Mouse (Mus musculus) hematopoietic multipotent progenitor cell, adult 10-12 weeks (in vitro differentiated cells): ENCODE measurements around the gene Gm21936. TPM values are rescaled to one million over a fixed set of nuclear protein-coding genes. Genes with fewer than 3 reads are reported as not detected.

Experiments
- polyA plus RNA-seq: library from polyadenylated mRNA; stranded (reverse); fragments of >175 nt; gene quantifications from 2 replicates; pipeline ENCODE4 v1.2.3, GENCODE M21; 2012; ENCODE audit warnings: low replicate concordance

Gene Gm21936
- not detected in 2 replicates for polyA plus RNA-seq

DNA sequence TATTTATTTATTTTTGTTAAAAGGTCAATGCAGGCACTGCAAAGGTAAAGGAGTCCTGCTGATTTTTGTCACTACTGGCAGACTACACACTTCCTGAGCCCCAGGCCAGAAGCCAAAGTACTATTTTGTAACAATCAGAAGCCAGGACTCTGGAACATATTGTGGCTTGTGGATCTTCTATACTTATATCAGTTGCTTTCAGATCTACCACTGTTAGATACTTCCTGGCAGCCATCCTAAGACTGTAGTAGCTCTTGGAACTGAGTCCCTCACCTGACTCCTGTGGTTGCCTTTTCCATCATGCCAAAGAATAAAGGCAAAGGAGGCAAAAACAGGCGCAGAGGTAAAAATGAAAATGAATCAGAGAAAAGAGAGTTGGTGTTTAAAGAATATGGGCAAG is at the start of gene Gm21936:
Gene Gm21936, plus strand, starts transcription at position 301 of the 400 bp plus-strand sequence.

DNA sequence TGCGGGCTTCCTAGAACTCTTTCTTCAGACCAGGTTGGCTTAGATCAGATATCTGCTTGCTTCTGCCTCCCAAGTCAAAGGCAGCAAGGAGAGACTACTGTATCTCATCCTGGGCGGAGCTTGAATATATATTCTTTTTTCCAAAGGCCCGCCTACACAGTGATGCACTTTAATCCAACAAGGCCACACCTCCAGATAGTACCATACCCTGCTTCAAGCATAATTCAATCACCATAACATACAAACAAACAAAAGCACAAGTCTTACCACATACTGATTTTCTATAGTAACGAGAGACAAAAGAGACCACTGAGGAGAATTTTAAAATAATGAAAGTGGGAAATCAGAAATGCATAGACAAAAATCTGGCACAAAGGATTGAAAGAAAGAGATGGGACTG is 19.7 kb upstream of the Gm21936 start, which contains the start of gene Gm21319:
Gene Gm21319, minus strand, starts transcription at position 101 of the 400 bp plus-strand sequence.

DNA sequence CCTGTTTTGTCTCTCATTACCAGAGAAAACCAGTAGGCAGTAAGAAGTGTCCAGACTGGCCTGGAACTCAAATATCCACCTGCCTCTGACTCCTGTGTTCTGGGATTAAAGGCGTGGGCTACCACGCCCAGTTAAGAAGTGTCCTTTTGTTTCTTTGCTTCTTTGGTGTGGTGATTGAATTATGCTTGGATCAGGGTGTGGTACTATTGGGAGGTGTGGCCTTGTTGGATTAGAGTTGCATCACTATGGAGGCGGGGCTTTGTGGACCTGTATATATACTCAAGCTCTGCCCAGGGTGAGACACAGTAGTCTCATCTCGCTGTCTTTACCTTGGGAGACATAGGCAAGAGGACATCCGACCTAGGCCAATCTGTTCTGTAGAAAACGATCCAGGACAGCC is 21.0 kb downstream of the Gm21936 start, which contains the start of gene BB287469:
Gene BB287469, plus strand, starts transcription at position 301 of the 400 bp plus-strand sequence.

DNA sequence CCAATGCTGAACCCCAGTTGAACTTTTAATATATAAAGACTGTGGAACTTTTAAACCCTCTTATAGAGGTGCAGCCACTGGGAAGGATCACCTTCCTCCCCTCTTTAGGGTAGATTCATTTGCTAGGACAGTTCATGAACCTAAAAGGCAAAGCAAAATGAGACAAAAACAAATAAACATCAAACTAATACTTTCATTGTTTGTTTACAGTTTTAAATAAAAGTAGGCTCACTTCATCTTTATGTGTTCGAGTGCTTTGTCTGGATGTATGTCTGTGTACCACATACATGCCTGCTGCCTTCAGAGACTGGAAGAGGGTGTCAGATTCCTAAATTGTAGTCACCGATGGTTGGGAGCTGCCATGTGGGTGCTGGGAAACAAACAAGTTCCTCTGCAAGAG is 46.9 kb downstream of the Gm21936 start, which contains the start of gene Gm2001:
Gene Gm2001, minus strand, starts transcription at position 101 of the 400 bp plus-strand sequence.

Other genes with a start within 250 kb of the Gm21936 start
- gene Oog1, start 192.8 kb upstream of the Gm21936 start, polyA plus RNA-seq: not detected in 2 replicates
- gene Gm4027, start 176.6 kb upstream of the Gm21936 start, polyA plus RNA-seq: not detected in 2 replicates
- gene Gm16381, start 150.9 kb upstream of the Gm21936 start, polyA plus RNA-seq: not detected in 2 replicates
- gene Gm21319, start 19.8 kb upstream of the Gm21936 start, polyA plus RNA-seq: not detected in 2 replicates
- not detected in 2 replicates for gene BB287469, start 21.1 kb downstream of the Gm21936 start, polyA plus RNA-seq
- gene Gm2001, start 46.8 kb downstream of the Gm21936 start, polyA plus RNA-seq: not detected in 2 replicates
- gene Gm2016, start 78.6 kb downstream of the Gm21936 start, polyA plus RNA-seq: not detected in 2 replicates
- not detected in 2 replicates for gene Gm2022, start 99.9 kb downstream of the Gm21936 start, polyA plus RNA-seq
- gene Gm2035, start 124.3 kb downstream of the Gm21936 start, polyA plus RNA-seq: not detected in 2 replicates
- 0.21 TPM in 1 of 2 replicates, not detected in the other for gene Gm2042, start 158.6 kb downstream of the Gm21936 start, polyA plus RNA-seq
- not detected in 2 replicates for gene Gm2075, start 216.3 kb downstream of the Gm21936 start, polyA plus RNA-seq
- not detected in 2 replicates for gene Gm6803, start 223.3 kb downstream of the Gm21936 start, polyA plus RNA-seq
- gene Gm2056, start 231.5 kb downstream of the Gm21936 start, polyA plus RNA-seq: not detected in 2 replicates